In the genomic region with DNA sequence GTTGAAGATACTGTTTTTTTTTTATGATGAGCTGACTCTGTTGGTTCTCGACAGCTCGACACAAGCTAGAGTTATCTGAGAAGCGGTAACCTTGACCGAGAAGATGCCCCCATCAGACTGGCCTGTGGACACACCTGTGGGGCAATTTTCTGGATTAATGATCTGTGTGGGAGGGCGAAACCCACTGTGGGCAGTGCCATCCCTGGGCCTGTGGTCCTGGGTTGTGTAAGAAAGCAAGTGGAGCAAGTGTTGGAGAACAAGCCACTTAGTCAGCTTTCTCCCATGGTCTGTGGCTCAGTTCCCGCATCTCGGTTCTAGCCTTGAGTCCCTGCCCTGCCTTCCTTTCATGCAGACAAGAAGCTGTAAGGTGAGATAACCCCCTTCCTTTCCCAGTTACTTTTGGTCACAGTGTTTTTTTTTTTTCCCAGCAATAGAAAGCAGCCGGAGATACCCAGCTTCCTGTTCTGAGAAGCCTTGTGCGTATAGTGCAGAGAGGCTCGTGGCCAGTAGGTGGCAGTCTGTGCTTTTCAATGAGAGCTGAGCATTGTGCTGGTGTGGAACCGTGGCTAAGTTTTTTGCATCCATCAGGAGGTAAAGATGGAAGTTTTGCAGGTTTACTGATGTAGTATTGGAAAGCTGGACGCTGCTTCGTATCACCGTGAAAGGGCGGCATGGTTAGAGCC, we compare ENCODE assay signal across 8 mouse cellular contexts. TPM values are rescaled to one million over a fixed set of nuclear protein-coding genes. Genes with fewer than 3 reads are reported as not detected.
DNase-seq lines count a peak whose midpoint lies in the region; ATAC-seq lines count a peak whose summit lies in the region.

No protein-coding gene starts in this region.

- peak; percentile 77 for DNase-seq in adrenal gland, adult 2 months
- DNase-seq in embryo, embryonic 11.5 days (ENCODE audit: low read depth, low spot score): peak; percentile 69
- DNase-seq in gastrocnemius, postnatal 4 days (ENCODE audit: low spot score in 2 of 2): peak; percentile 61 to 75
- peak; percentile 87 to 91 for DNase-seq in left cerebral cortex, postnatal 25 days (ENCODE audit: low spot score in 2 of 2)
- peak; percentile 66 for DNase-seq in midbrain, embryonic 10.5 days (ENCODE audit: low spot score)
- DNase-seq in right cerebral cortex, postnatal 36 days (ENCODE audit: low spot score in 2 of 2): peak; percentile 79 to 81
- peak; percentile 58 to 78 for DNase-seq in urinary bladder, postnatal 4 days (ENCODE audit: low spot score in 2 of 2)

- H3K9me3 ChIP-seq in intestine, embryonic 16.5 days (ENCODE audit: control insufficient read depth, low read length): no peaks in the 10 kb centered on the region
- H3K9me3 ChIP-seq in midbrain, embryonic 10.5 days (replicated peaks): no peaks in the 10 kb centered on the region

- H3K27ac ChIP-seq in intestine, embryonic 16.5 days (ENCODE audit: low read length): no peak overlapping the region
- no peak overlapping the region for H3K27ac ChIP-seq in midbrain, embryonic 10.5 days (replicated peaks)

- no peaks in the 10 kb centered on the region for H3K4me1 ChIP-seq in intestine, embryonic 16.5 days (ENCODE audit: control insufficient read depth, insufficient read depth, low read length)
- no peaks in the 10 kb centered on the region for H3K4me1 ChIP-seq in midbrain, embryonic 10.5 days

- no peaks in the 10 kb centered on the region for H3K27me3 ChIP-seq in intestine, embryonic 16.5 days (replicated peaks; ENCODE audit: control insufficient read depth, insufficient read depth, low read length)
- no peaks in the 10 kb centered on the region for H3K27me3 ChIP-seq in midbrain, embryonic 10.5 days (ENCODE audit: low read depth, poor library complexity, severe bottlenecking)

- 49% methylated on average over 15 of the region's 15 CpGs for WGBS in intestine, embryonic 16.5 days
- WGBS in midbrain, embryonic 10.5 days: 62% methylated on average over 15 of the region's 15 CpGs

- no peak overlapping the region for H3K4me3 ChIP-seq in intestine, embryonic 16.5 days (ENCODE audit: low read length)
- no peak overlapping the region for H3K4me3 ChIP-seq in midbrain, embryonic 10.5 days

- intact Hi-C loops in left cerebral cortex, postnatal 25 days (cut with DNase I): loop anchor here (5.0 kb wide), 2 partner anchors 1371 to 1736 kb away; partner anchors contain the start of gene Tent5a

- no peak overlapping the region for H3K4me2 ChIP-seq in intestine, embryonic 16.5 days (ENCODE audit: low read depth, low read length)

- ATAC-seq in intestine, embryonic 16.5 days: peak; percentile 87

- H3K9ac ChIP-seq in intestine, embryonic 16.5 days (ENCODE audit: low read depth, low read length): no peak overlapping the region

- no peaks in the 10 kb centered on the region for H3K36me3 ChIP-seq in intestine, embryonic 16.5 days (ENCODE audit: control insufficient read depth, insufficient read depth, low read length)
- peaks cover 4% of the 10 kb centered on the region; the same call in 1 of the 2 replicates for H3K36me3 ChIP-seq in midbrain, embryonic 10.5 days

RNA-seq across cellular contexts. Expression of gene Bckdhb, which starts 31.8 kb away (rescaled TPM):
- 100 to 1,000 TPM; 100 to 104 TPM for total RNA-seq in adrenal gland, adult 2 months (2021)
- 19.8 and 20.7 TPM in 2 replicates for polyA plus RNA-seq in adrenal gland, adult 2 months (2012; rRNA removed)
- 10 to 100 TPM; 15.2 to 24.1 TPM for total RNA-seq in gastrocnemius, postnatal 4 days (2021)
- 25.9 and 30.7 TPM in 2 replicates for polyA plus RNA-seq in intestine, embryonic 16.5 days (2015; fragmentation: Nextera tagmentation; extraction: Ambion mirVana)
- total RNA-seq in left cerebral cortex, postnatal 25 days (2021): 10 to 100 TPM; 37.9 to 39.2 TPM
- polyA plus RNA-seq in midbrain, embryonic 10.5 days (2016; fragmentation: Nextera tagmentation; extraction: Ambion mirVana): 57.2 and 68.6 TPM in 2 replicates
